Mouse (Mus musculus) kidney, postnatal 25 days (tissue): ENCODE data around the gene Igfbp1.
"Not testable (repeated sequence)": the region's sequence is repeated elsewhere in the genome, so short reads cannot be mapped to it uniquely, and the experiment has no call there.

Experiments used
- DNase-seq, 2 experiments: peaks; one replicate each; pipeline ENCODE4 v3.0.0; 2021; ENCODE audit warnings: mixed read lengths in 2 of 2

The Igfbp1 gene

GRCm38 (mm10) chr11:7195312-7195685 is 2.3 kb upstream of the Igfbp1 start:
- peak in 1 of 2 experiments; percentile 19 for DNase-seq

GRCm38 (mm10) chr11:7198006-7198405 is 424 bp downstream of the Igfbp1 start:
- DNase-seq = peak; percentile 24 to 63

- peak in 1 of 2 experiments; percentile 34 for DNase-seq
These were observed 1.1 kb downstream of the Igfbp1 start for GRCm38 (mm10) chr11:7198481-7199256.

- DNase-seq = peak; percentile 67 to 70
These were observed 2.3 kb downstream of the Igfbp1 start for GRCm38 (mm10) chr11:7199736-7200392.

GRCm38 (mm10) chr11:7200393-7200783 is 2.8 kb downstream of the Igfbp1 start:
- DNase-seq = no peak

GRCm38 (mm10) chr11:7202206-7202605 is 4.6 kb downstream of the Igfbp1 start:
- no peak for DNase-seq

- peak in 1 of 2 experiments; percentile 33 for DNase-seq
These were observed 6.3 kb downstream of the Igfbp1 start for GRCm38 (mm10) chr11:7203846-7204245.

GRCm38 (mm10) chr11:7210343-7210742 is 12.8 kb downstream of the Igfbp1 start:
- peak; percentile 73 to 81 for DNase-seq

- peak; percentile 73 to 79 for DNase-seq
These were observed 13.6 kb downstream of the Igfbp1 start for GRCm38 (mm10) chr11:7211211-7211610.

- DNase-seq = no peak
These were observed 14.7 kb downstream of the Igfbp1 start for GRCm38 (mm10) chr11:7212126-7212798.

- DNase-seq = no peak
These were observed 15.5 kb downstream of the Igfbp1 start for GRCm38 (mm10) chr11:7213161-7213500.

- DNase-seq = peak; percentile 67 to 74
These were observed 16.1 kb downstream of the Igfbp1 start, which contains the start of gene Igfbp3 for GRCm38 (mm10) chr11:7213501-7214341. Gene Igfbp3 (minus strand): TSS chr11:7213923.

GRCm38 (mm10) chr11:7214342-7214660 is 16.7 kb downstream of the Igfbp1 start:
- DNase-seq = no peak

GRCm38 (mm10) chr11:7214761-7215160 is 17.2 kb downstream of the Igfbp1 start:
- peak; percentile 63 to 80 for DNase-seq

- DNase-seq = peak; percentile 73 to 86
These were observed 18.1 kb downstream of the Igfbp1 start for GRCm38 (mm10) chr11:7215703-7216102.

GRCm38 (mm10) chr11:7221826-7222225 is 24.2 kb downstream of the Igfbp1 start:
- DNase-seq = not testable (repeated sequence)

- DNase-seq = no peak
These were observed 28.6 kb downstream of the Igfbp1 start for GRCm38 (mm10) chr11:7226200-7226599.

- DNase-seq = no peak
These were observed 29.4 kb downstream of the Igfbp1 start for GRCm38 (mm10) chr11:7226810-7227550.

- no peak for DNase-seq
These were observed 30.5 kb downstream of the Igfbp1 start for GRCm38 (mm10) chr11:7228107-7228506.

GRCm38 (mm10) chr11:7230000-7230399 is 32.4 kb downstream of the Igfbp1 start:
- DNase-seq = peak; percentile 50 to 85

- DNase-seq = no peak
These were observed 34.4 kb downstream of the Igfbp1 start for GRCm38 (mm10) chr11:7231958-7232357.

- no peak for DNase-seq
These were observed 35.8 kb downstream of the Igfbp1 start for GRCm38 (mm10) chr11:7233333-7233732.
